Mouse (Mus musculus) G1E-ER4 (cell line): ENCODE measurements around the gene Gm20441. TPM values are rescaled to one million over a fixed set of nuclear protein-coding genes. Genes with fewer than 3 reads are reported as not detected.

Experiments
- GATA1 ChIP-seq: IDR thresholded peaks from one replicate; pipeline ENCODE4 v1.8.0; 2012; ENCODE audit warnings: low read length, inconsistent platforms
- polyA plus RNA-seq: library from polyadenylated mRNA; stranded (reverse); fragments of >175 nt; gene quantifications from 2 replicates; pipeline ENCODE4 v1.2.3, GENCODE M21; 2012

Gene Gm20441
- polyA plus RNA-seq, 1 experiment, result not detected

DNA sequence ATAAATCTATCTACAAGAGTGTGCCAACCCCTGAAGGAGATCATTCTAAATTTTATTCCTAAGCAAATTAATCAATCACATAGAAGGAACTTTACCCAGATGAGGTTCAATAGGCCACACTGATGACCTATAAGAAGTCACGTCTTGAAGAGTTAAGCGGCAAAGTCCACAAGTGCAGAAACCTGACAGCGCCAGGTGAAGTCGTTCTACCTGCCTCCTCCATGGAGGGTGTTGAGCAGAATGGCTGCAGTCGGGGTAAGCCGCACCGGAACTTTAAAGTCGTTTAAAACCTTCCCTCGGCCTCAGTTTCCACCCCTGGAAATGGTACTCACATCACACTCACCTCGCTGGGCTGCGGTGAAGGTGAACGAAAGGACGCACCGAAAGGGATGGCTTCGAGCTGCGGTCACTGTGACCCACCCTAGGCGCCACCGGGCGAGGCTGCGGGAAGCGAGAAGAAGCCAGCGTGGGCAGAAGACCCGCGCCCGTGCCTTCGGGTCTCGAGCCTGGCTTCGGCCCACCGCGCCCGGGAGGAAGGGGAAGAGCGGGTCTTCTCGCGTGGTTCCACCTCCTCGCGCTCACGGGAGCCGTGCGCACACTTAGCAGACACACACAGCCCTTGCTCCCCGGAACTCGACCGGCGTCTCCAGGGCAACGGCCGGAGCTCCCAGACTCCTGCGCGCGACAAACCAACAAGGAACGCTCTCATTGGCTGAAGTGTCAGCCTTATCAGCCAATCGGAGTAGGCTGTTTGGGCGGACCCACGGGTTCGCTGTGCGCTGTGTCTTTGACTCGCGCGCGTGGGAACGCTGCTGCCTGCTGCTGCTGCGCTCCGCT lies 16.9 kb downstream of the Gm20441 start, which contains the start of gene Cabin1:
Gene Cabin1, minus strand, starts transcription at position 660 of the 837 bp plus-strand sequence.
- no peak for TF ChIP-seq GATA1

GRCm38 (mm10) chr10:75762413-75762812 lies 18.3 kb downstream of the Gm20441 start:
- no peak for TF ChIP-seq GATA1

DNA sequence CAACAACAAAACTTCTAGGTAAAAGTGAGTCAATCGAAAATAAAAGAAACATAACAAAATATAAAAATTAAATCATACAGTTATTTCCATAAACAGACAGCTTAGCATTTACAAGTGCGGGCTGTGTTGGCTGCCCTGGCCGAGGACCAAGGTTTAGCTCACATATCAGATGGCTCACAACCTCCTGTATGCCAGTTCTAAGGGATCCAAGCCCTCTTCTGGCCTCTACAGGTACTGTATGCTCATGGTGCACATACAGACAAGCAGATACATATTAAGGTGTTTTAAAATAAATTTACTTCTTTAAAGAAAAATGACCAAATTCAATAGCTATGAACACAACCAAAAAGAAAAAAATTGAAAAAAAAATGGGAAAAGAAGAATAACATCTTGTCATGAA lies 20.4 kb downstream of the Gm20441 start:
- TF ChIP-seq GATA1, result no peak

- TF ChIP-seq GATA1, result no peak
Measured at GRCm38 (mm10) chr10:75756719-75757118, 24.0 kb downstream of the Gm20441 start.

- TF ChIP-seq GATA1, result no peak
Measured at GRCm38 (mm10) chr10:75744017-75744416, 36.7 kb downstream of the Gm20441 start.

DNA sequence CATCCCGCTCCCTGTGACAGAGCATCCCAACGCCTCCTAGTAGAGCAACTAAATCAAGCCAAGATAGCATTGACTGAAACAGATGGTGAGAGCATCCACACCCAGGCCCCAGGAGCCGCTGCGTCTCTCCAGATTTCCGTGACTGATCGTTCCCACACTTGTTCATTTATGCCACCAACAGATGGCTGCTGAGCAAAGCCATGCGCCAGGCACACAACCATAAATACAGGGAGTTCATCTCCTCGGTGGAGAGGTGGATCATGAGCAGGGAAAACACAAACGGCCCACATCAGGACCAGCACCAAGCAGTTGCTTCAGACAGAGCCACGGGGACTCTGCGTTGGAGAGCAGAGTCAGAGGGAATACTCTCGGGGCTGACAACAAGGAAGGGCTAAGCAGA lies 37.4 kb downstream of the Gm20441 start:
- no peak for TF ChIP-seq GATA1

DNA sequence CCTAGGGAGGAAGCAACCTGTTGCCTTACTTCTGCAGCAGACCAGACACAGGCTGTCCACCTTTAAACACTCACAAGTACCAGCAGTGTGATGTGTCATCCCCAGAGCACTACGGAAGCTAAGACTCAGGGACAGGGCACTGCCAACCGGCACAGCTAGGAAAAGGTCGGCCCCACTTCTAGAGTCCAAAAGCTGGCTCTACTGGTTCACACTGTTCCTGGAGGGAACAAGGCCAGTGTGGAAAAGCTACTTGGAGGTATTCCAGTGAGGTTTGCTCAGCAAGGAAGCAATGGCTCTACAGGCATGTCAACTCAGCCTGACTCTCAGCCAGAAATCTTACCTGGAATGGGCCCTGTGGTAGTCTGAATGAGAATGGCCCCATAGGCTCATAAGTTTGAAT lies 39.9 kb downstream of the Gm20441 start:
- TF ChIP-seq GATA1, result no peak

- TF ChIP-seq GATA1, result no peak
Measured at GRCm38 (mm10) chr10:75725449-75725848, 55.3 kb downstream of the Gm20441 start.

Other genes starting within 250 kb of the Gm20441 start
- not detected in 2 replicates for gene Lrrc75b, start 220.6 kb downstream of the Gm20441 start, polyA plus RNA-seq
- 0.14 TPM in 1 of 2 replicates, not detected in the other for gene Ggt1, start 219.3 kb downstream of the Gm20441 start, polyA plus RNA-seq
- 0.10 TPM in 1 of 2 replicates, not detected in the other for gene Ggt5, start 191.6 kb downstream of the Gm20441 start, polyA plus RNA-seq
- 0.04 and 0.05 TPM in 2 replicates for gene Susd2, start 136.9 kb downstream of the Gm20441 start, polyA plus RNA-seq
- 64.0 and 70.9 TPM in 2 replicates for gene Cabin1, start 16.6 kb downstream of the Gm20441 start, polyA plus RNA-seq
- 66.4 and 68.5 TPM in 2 replicates for gene Ddt, start 7.5 kb downstream of the Gm20441 start, polyA plus RNA-seq
- gene Gstt3, start 460 bp upstream of the Gm20441 start, polyA plus RNA-seq, result 0.25 and 0.31 TPM in 2 replicates
- not detected in 2 replicates for gene Gstt1, start 17.6 kb upstream of the Gm20441 start, polyA plus RNA-seq
- not detected in 2 replicates for gene Gstt4, start 41.6 kb upstream of the Gm20441 start, polyA plus RNA-seq
- 7.3 and 8.5 TPM in 2 replicates for gene Gstt2, start 56.5 kb upstream of the Gm20441 start, polyA plus RNA-seq
- gene Mif, start 79.3 kb upstream of the Gm20441 start, polyA plus RNA-seq, result 3,863 and 3,963 TPM in 2 replicates
- gene Derl3, start 112.5 kb upstream of the Gm20441 start, polyA plus RNA-seq, result 0.27 and 0.36 TPM in 2 replicates
- 253 and 299 TPM in 2 replicates for gene Smarcb1, start 140.7 kb upstream of the Gm20441 start, polyA plus RNA-seq
- gene Chchd10, start 152.2 kb upstream of the Gm20441 start, polyA plus RNA-seq, result 585 and 819 TPM in 2 replicates
- 0.12 TPM in 1 of 2 replicates, not detected in the other for gene Mmp11, start 155.5 kb upstream of the Gm20441 start, polyA plus RNA-seq
- not detected in 2 replicates for gene Gm867, start 159.7 kb upstream of the Gm20441 start, polyA plus RNA-seq
- gene Vpreb3, start 162.1 kb upstream of the Gm20441 start, polyA plus RNA-seq, result not detected in 2 replicates
- gene Gm5134, start 173.6 kb upstream of the Gm20441 start, polyA plus RNA-seq, result not detected in 2 replicates